Mouse (Mus musculus): ENCODE measurements around the gene Nsrp1. TPM values are rescaled to one million over a fixed set of nuclear protein-coding genes. Genes with fewer than 3 reads are reported as not detected.

Gene Nsrp1
- polyA plus RNA-seq, 1 experiment from 2014 or later = 37.1 TPM

DNA sequence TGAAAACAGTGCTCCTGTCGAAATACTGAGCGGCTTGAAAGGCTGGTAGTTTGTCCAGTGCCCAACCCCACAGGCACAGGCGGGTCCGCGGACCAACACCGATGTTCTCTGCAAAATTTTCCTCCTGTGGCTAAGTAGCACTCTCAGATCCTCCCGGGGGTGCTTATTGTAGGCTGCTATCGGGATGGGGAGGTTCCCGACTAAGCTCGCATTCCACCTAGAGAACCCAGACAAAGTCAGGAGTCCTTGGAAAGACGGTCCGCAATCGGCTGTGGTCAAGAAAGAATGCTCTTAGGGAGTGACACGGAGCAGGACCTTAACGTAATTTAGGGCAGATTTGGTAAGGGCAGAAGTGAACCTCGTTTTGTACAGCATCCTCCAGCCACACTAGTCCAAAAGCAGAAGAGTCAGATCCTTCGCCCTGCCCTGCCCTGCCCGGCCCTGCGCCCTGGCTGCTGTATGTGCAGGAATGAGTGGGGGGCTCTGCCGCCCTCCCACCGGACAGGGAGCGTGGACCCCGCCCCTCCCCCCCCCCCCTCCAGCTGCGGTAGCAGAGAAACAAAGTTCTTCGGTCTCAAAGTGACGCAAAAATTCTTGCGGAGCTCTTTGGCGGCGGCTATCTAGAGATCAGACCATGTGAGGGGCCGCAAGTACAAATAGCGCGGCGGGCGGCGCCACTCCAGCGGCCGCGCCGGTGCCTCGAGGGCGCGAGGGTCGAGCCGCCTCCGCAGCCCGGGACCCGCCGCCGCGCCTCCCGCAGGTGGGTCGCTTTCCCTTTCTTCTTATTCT, 80.1 kb downstream of the Nsrp1 start, which contains the start of gene Slc6a4:
Slc6a4 (plus strand) TSS at position 688 of the 789 bp plus-strand sequence.
- peak within 1 kb of the TSS; percentile 53 for H3K4me3 ChIP-seq
- no peaks in the 10 kb centered on the region for H3K36me3 ChIP-seq
- WGBS = under 1% methylated on average over 52 of the region's 52 CpGs
- peak; percentile 62 for DNase-seq (ENCODE audit: low spot score)
- peak within 1 kb of the TSS; percentile 45; the same call in 1 of the 2 replicates for H3K27ac ChIP-seq
- H3K4me1 ChIP-seq (replicated peaks) = peaks cover 38% of the 10 kb centered on the region
- no peaks in the 10 kb centered on the region for H3K9me3 ChIP-seq
- peaks cover 79% of the 10 kb centered on the region for H3K27me3 ChIP-seq (ENCODE audit: insufficient read depth, poor library complexity, severe bottlenecking)

GRCm38 (mm10) chr11:76997305-76997704, 80.9 kb downstream of the Nsrp1 start:
- peak; percentile 89 for DNase-seq (ENCODE audit: low spot score)
- no peaks in the 10 kb centered on the region for H3K9me3 ChIP-seq
- under 1% methylated on average over 21 of the region's 21 CpGs for WGBS
- peaks cover 71% of the 10 kb centered on the region for H3K27me3 ChIP-seq (ENCODE audit: insufficient read depth, poor library complexity, severe bottlenecking)
- H3K27ac ChIP-seq = no peak overlapping the region
- no peaks in the 10 kb centered on the region for H3K36me3 ChIP-seq
- peak overlapping the region; percentile 53 for H3K4me3 ChIP-seq
- peaks cover 44% of the 10 kb centered on the region for H3K4me1 ChIP-seq (replicated peaks)

- H3K4me3 ChIP-seq = no peak overlapping the region
- no peak overlapping the region for H3K27ac ChIP-seq
- H3K36me3 ChIP-seq = no peaks in the 10 kb centered on the region
- 58% methylated on average over 20 of the region's 20 CpGs for WGBS
- peaks cover 44% of the 10 kb centered on the region for H3K4me1 ChIP-seq (replicated peaks)
- peaks cover 59% of the 10 kb centered on the region for H3K27me3 ChIP-seq (ENCODE audit: insufficient read depth, poor library complexity, severe bottlenecking)
- DNase-seq (ENCODE audit: low spot score) = no peak
- no peaks in the 10 kb centered on the region for H3K9me3 ChIP-seq
Measured at GRCm38 (mm10) chr11:76995966-76996672, 82.1 kb downstream of the Nsrp1 start.

MicroRNA genes within 50 kb of the gene (microRNA counts, 519-probe panel; counts per million panel counts)
- 3,515 counts per million, percentile 85 among the panel's probes with 10 or more counts for microRNA mmu-miR-423-3p
- 1,255 counts per million, percentile 77 among the panel's probes with 10 or more counts for microRNA mmu-miR-423-5p

Other genes with a start within 250 kb of the Nsrp1 start
- gene Cpd, start 231.4 kb downstream of the Nsrp1 start, polyA plus RNA-seq (2016; fragmentation: Nextera tagmentation; extraction: Ambion mirVana) = 8.0 and 8.4 TPM in 2 replicates
- 0.29 TPM in 1 of 2 replicates, not detected in the other for gene Tmigd1, start 176.3 kb downstream of the Nsrp1 start, polyA plus RNA-seq (2016; fragmentation: Nextera tagmentation; extraction: Ambion mirVana)
- gene Blmh, start 153.6 kb downstream of the Nsrp1 start, polyA plus RNA-seq (2016; fragmentation: Nextera tagmentation; extraction: Ambion mirVana) = 197 and 203 TPM in 2 replicates
- 0.37 and 0.63 TPM in 2 replicates for gene Slc6a4, start 79.8 kb downstream of the Nsrp1 start, polyA plus RNA-seq (2016; fragmentation: Nextera tagmentation; extraction: Ambion mirVana)
- gene Efcab5, start 110.5 kb upstream of the Nsrp1 start, polyA plus RNA-seq (2016; fragmentation: Nextera tagmentation; extraction: Ambion mirVana) = 0.22 and 0.27 TPM in 2 replicates
- 9.0 and 10.1 TPM in 2 replicates for gene Ssh2, start 137.9 kb upstream of the Nsrp1 start, polyA plus RNA-seq (2016; fragmentation: Nextera tagmentation; extraction: Ambion mirVana)

All from hindbrain, embryonic 10.5 days (tissue).